Mouse (Mus musculus) WW6 (cell line): ENCODE measurements around the gene Upk1b.

Experiments
- DNase-seq: peaks from one replicate; pipeline ENCODE4 v3.0.0-alpha.2; 2013; ENCODE audit warnings: low read depth, low spot score

Gene Upk1b

GRCm38 (mm10) chr16:38724256-38724655, 75.9 kb downstream of the Upk1b start:
- no peak for DNase-seq
